Mouse (Mus musculus) right cerebral cortex, postnatal 4 days (tissue): Measurements from ENCODE around the gene Gckr.
A peak's percentile ranks its signal among the peaks of the same experiment; 100 is the strongest.

Experiments
- DNase-seq: peaks from one replicate; pipeline ENCODE4 v3.0.0-alpha.2; 2022

Gckr gene

GRCm38 (mm10) chr5:31297047-31297757, at the start of gene Gckr:
Gckr (plus strand) TSS chr5:31297443.
- DNase-seq = no peak

GRCm38 (mm10) chr5:31250716-31251115, 46.5 kb upstream of the Gckr start:
- DNase-seq = no peak

- DNase-seq = peak; percentile 19
These were observed 45.6 kb upstream of the Gckr start, which contains the start of gene Krtcap3 for GRCm38 (mm10) chr5:31251541-31252101. Krtcap3 (plus strand) TSS chr5:31251691.

- no peak for DNase-seq
These were observed 45.1 kb upstream of the Gckr start for GRCm38 (mm10) chr5:31252151-31252550.

DNA sequence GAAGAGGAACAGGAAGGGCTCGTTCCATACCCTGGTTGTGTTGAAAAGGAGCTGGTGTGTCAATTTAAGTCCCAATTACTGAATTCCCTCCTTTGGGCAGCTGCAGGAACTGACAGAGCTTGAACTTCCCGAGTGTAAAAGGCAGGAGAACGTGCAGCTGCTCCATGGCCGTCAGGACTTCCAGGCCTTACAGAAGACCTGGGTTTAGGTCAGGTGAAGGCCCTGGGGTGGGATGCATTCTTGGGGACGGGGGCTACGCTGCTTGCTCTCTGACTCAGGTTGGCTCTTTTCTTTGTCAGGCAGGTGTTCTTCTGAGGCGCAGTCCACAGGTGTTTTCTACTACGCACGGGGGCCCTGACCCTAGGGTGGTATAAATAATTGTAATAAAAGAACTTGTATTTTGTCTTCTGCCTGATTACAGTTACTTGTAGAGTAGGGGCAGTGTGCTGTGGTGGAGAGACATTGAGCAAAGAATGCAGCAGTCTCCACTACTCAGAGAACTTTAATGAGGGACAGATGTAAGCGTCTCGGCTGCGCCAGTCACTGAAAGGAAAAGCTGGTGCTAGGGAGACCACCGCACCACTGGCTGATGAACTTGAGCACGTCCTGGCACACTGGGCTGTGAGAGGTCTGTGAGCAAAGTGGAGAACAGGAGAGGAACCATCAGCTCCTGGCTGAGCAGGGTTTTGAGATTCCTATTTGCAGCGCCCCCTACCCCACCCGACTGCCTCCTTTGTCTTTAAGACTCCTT, 44.3 kb upstream of the Gckr start:
- no peak for DNase-seq

GRCm38 (mm10) chr5:31253806-31254205, 43.4 kb upstream of the Gckr start:
- no peak for DNase-seq

- DNase-seq = no peak
These were observed 42.8 kb upstream of the Gckr start for GRCm38 (mm10) chr5:31254452-31254851.

- DNase-seq = no peak
These were observed 42.3 kb upstream of the Gckr start for GRCm38 (mm10) chr5:31254901-31255300.

- no peak for DNase-seq
These were observed 41.9 kb upstream of the Gckr start for GRCm38 (mm10) chr5:31255381-31255780.

DNA sequence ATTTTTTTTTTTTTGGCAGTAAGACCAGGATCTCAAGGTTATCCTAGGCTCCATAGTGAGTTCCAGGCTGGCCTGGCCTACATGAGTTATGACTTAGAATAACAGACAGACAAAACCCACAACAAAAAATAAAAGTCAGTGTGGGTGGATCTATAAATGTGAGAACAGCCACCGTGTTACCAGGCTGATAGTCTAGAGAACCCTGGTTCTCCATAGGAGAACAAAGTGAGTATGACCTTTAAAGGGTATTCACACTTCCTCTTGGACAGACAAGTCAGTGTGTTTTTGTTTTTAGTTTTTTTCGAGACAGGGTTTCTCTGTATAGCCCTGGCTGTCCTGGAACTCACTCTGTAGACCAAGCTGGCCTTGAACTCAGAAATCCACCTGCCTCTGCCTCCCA, 41.3 kb upstream of the Gckr start:
- no peak for DNase-seq

DNA sequence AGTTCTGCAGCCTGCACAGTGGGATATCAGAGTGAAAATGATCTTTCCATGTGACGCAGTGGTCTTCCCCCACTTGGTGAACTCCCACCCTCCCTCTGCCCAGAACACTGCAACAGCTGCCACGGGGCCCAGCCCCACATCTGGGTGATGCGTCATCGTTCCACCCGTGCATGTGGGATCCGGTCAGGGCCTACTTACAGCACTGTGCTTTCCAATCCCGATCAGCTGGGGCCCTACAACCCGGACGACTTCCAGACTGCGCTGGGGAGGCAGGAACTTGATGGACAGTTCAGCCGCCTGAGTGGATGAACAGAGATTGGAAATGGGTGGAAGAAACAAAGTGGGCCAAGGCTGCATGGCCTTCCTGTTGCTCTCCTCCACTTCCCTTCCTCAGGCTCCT, 39.6 kb upstream of the Gckr start:
- no peak for DNase-seq

- no peak for DNase-seq
These were observed 31.1 kb upstream of the Gckr start for GRCm38 (mm10) chr5:31266101-31266500.

DNA sequence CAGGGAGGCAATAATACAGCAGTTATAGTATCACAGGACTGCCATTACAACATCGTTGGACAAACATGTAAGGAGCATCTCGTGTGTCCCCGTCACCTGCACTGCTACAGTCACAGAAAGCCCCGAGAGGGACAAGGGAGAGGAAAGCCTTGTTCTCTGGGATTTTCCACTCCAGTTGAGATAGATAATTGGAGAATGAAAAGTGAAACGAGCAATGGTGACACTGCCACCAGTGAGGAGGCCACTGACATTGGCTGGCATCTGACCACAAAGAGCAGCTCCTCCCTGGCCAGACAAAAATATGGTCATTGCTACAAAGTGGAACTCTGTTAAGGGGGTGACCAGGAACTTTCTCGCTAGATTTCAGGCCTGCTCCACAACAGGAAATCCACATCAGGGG, 29.6 kb upstream of the Gckr start:
- DNase-seq = no peak

GRCm38 (mm10) chr5:31273018-31273417, 24.2 kb upstream of the Gckr start:
- no peak for DNase-seq

DNA sequence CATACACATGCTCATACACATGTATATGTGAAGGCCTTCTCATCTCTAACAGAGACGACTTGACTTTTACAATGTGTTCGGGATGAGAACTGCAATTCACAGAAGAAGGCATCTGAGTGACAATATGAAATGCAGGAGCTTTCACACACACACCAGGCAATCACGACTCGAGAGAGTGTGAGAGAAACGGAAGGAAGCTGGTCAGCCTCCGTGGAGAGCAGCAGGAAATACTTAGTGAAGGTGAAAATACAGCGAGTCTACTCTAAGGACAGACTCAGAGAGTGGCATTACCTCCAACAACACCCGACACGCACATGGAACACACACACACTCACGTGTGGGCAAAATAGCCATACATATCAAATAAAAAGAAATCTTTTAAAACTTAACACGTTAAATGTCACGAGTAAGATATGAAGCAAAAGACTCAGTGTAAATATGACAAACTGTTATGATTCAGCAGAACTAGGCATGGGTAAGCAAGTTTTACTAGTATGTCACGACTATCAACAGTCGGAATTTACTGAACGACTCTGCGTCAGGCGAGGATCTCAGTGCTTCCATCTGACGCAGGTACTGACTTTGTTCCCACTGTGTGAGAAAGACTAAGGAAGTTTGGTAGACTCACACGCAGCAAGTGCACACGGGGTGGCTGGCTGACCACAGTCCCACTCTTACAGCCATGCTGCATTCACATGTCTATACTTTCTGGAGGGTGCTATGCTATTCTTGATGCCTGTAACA, 17.8 kb upstream of the Gckr start:
- DNase-seq = no peak

DNA sequence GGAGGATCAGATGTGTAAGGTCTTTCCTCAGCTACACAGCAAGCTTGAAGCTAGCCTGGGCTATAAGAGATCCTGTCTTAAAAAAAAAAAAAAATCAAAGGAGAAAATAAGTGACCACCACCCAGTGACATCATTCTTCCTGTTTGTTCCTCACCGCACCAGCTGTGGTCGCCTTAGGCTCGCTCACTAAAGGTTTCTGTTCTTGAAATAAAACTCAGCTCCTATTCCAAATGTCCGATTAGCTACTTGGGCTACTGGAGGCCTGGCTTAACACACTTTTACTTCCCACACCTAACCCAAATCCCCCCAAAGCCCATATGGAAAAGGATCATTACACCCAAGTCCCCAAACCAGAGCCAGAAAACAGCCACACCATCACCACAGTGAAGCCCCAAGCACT, 9.0 kb upstream of the Gckr start:
- no peak for DNase-seq

DNA sequence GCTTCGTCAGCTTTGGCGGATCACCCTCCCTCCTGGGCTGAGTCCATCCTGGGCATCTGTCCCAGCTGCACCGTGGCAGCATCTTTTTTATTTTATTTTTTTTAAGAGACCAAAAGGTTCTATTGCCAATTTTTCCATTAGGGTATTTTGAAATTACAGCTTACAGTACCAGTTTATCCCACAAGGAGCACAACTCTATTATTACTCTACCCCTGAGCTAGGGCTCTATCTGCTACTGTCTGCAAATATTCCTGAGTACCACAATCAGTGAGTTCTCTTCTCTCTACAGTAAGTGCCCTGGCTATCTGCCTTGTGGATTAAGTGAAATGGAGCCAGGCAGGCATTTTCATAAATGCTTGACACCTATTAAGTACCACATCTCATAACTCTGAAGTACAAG, 8.6 kb upstream of the Gckr start:
- DNase-seq = no peak

DNA sequence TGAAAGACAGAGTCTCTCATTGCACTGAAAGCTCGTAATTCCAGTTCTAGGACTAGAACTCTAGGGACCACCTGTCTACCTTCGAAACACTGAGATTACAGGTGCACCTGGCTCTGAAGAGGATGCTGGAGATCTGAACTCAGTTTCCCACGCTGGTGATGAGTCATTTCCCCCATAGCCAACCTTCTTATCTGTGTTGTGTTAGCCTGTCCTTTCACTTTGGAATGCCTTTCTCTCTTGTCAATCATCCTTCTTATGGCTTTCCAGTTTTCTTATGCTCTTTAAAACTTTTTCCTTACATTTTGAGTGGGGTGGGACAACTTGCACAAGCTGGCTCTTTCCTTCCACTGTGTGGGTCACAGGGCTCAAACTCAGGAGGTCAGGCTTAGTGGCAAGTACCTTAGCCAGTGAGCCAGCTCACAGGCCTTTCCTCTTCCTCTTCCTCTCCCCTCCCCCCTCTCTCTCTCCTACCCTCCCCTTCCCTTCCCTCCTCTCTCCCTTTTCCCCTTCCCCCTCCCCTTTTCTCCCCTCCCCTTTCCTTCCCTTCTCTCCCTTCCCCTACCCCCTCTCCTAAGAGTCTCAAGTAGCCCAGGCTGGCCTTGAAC, 7.5 kb upstream of the Gckr start:
- no peak for DNase-seq

GRCm38 (mm10) chr5:31290521-31291360, 6.5 kb upstream of the Gckr start, which contains the start of gene Ift172:
Ift172 (minus strand) TSS chr5:31291116.
- peak; percentile 95 for DNase-seq

DNA sequence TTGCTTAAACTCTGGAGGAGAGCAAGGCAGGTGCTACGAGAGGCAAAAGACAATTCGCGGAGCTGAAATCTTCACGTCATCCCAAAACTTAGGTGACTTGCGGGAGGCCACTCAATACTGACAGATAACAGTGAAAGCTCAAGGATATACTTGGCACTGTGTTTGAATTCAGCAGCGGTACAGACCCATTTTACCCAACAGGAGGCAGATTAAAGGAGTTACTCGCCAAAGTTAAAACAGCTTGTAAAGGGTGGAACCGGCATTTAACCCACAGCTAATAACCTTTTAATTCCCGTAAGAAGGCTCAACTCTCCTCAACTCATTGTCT, 5.9 kb upstream of the Gckr start:
- no peak for DNase-seq

DNA sequence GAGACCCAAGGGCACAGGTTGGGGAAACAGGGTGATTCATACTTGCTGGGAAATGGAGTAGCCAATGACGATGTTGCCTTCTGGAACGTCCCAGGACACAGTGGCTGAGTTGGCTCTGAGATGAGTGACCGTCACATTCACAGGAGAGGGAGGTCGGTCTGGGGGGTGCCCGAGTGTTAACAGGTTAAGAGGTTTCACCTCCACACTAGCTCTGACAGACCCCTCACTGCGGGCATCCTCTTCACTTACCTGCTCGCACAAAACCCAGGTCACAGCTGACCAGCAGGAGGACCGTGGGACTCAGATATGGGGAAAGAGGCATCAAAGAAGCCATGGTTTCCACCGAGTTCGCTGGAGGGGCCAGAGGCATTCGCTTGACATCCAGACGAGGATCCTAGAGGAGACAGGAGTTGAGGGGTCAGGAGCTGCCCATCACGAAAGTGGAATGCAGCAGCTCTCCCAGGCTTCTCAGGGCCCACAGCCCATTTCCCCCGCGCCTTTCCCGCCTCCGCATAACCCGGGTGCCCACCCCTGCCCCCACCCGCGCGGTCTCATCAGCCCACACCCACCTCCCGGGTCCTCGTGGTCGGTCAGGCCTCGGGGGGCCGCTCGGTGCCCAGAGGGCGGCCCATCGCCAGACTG, 2.2 kb upstream of the Gckr start:
- peak; percentile 55 for DNase-seq
